In genomic region chr4:45406397-45406796, GRCm38 (mm10) we compare ENCODE assay signal across 8 mouse cellular contexts. TPM values are rescaled to one million over a fixed set of nuclear protein-coding genes. Genes with fewer than 3 reads are reported as not detected.
DNase-seq lines count a peak whose midpoint lies in the region; ATAC-seq lines count a peak whose summit lies in the region.

No protein-coding gene starts in this region.

- H3K4me3 ChIP-seq in neural tube, embryonic 11.5 days (ENCODE audit: low read depth, low read length), result peak overlapping the region; percentile 16; the same call in 1 of the 2 replicates
- H3K4me3 ChIP-seq in liver, embryonic 16.5 days (ENCODE audit: low read depth, low read length), result peak overlapping the region; percentile 85

- no peaks in the 10 kb centered on the region for H3K27me3 ChIP-seq in neural tube, embryonic 11.5 days (ENCODE audit: control insufficient read depth, insufficient read depth, low read length)
- H3K27me3 ChIP-seq in liver, embryonic 16.5 days (ENCODE audit: control insufficient read depth, insufficient read depth, low read depth, low read length), result peaks cover 7% of the 10 kb centered on the region; the same call in 1 of the 2 replicates

- peak overlapping the region; percentile 74 for H3K4me2 ChIP-seq in neural tube, embryonic 11.5 days (ENCODE audit: low read depth)
- H3K4me2 ChIP-seq in liver, embryonic 16.5 days (ENCODE audit: low read depth, low read length), result peak overlapping the region; percentile 98

- peak; percentile 21 for DNase-seq in adrenal gland, adult 2 months
- DNase-seq in adrenal gland, adult (ENCODE audit: inconsistent age in 2 of 2, low spot score in 1 of 2), result no peak
- no peak for DNase-seq in neural tube, embryonic 11.5 days (ENCODE audit: low spot score)
- DNase-seq in neural tube, embryonic 10.5 days (ENCODE audit: extremely low spot score, low spot score), result no peak
- no peak for DNase-seq in spleen, postnatal 4 days (ENCODE audit: low spot score in 2 of 2)
- no peak for DNase-seq in urinary bladder, adult 2 months (ENCODE audit: low spot score)
- no peak for DNase-seq in gastrocnemius, adult 18-20 months (ENCODE audit: low spot score)

- H3K27ac ChIP-seq in neural tube, embryonic 11.5 days (ENCODE audit: low read depth, low read length), result no peak overlapping the region
- H3K27ac ChIP-seq in liver, embryonic 16.5 days (ENCODE audit: low read length), result peak overlapping the region; percentile 97

- 0 out of 2 replicates have a peak overlapping the region, but pooled peaks have one; percentile 10 for H3K9ac ChIP-seq in neural tube, embryonic 11.5 days (ENCODE audit: low read length)
- peak overlapping the region; percentile 99 for H3K9ac ChIP-seq in liver, embryonic 16.5 days (ENCODE audit: low read depth, low read length)

- 69% methylated on average over 7 of the region's 7 CpGs for WGBS in neural tube, embryonic 11.5 days
- WGBS in liver, embryonic 16.5 days (ENCODE audit: insufficient replicate concordance), result 74% methylated on average over 7 of the region's 7 CpGs

- H3K4me1 ChIP-seq in neural tube, embryonic 11.5 days (ENCODE audit: control insufficient read depth, insufficient read depth, low read length), result peaks cover 18% of the 10 kb centered on the region
- H3K4me1 ChIP-seq in liver, embryonic 16.5 days (ENCODE audit: control insufficient read depth, low read depth, low read length), result peaks cover 58% of the 10 kb centered on the region

- no peaks in the 10 kb centered on the region for H3K9me3 ChIP-seq in neural tube, embryonic 11.5 days (ENCODE audit: control insufficient read depth, low read length)
- H3K9me3 ChIP-seq in liver, embryonic 16.5 days (replicated peaks; ENCODE audit: control insufficient read depth, low read length), result no peaks in the 10 kb centered on the region

- no peak for ATAC-seq in neural tube, embryonic 11.5 days (ENCODE audit: insufficient read depth, low FRiP score, low TSS enrichment)
- ATAC-seq in liver, embryonic 16.5 days (ENCODE audit: low read depth), result no peak

- H3K36me3 ChIP-seq in neural tube, embryonic 11.5 days (ENCODE audit: control insufficient read depth, insufficient read depth, low read length), result peaks cover 4% of the 10 kb centered on the region; the same call in 1 of the 2 replicates
- H3K36me3 ChIP-seq in liver, embryonic 16.5 days (ENCODE audit: control insufficient read depth, insufficient read depth), result peaks cover 20% of the 10 kb centered on the region

RNA-seq across cellular contexts. Expression of gene Slc25a51, which starts 2.2 kb away (rescaled TPM):
- 100 to 1,000 TPM; 298 to 434 TPM for total RNA-seq in adrenal gland, adult 2 months (2021)
- 136 and 197 TPM in 2 replicates for polyA plus RNA-seq in adrenal gland, adult 2 months (2012; rRNA removed)
- polyA plus RNA-seq in neural tube, embryonic 11.5 days (2014; fragmentation: Nextera tagmentation; extraction: Ambion mirVana), result 72.7 and 82.2 TPM in 2 replicates
- polyA plus RNA-seq in liver, embryonic 16.5 days (2015; fragmentation: Nextera tagmentation; extraction: Ambion mirVana), result 76.1 and 79.3 TPM in 2 replicates
- polyA plus RNA-seq in urinary bladder, adult 2 months (2012; rRNA removed), result 67.1 and 71.5 TPM in 2 replicates
- total RNA-seq in gastrocnemius, adult 18-20 months (2021), result 10 to 100 TPM; 90.9 to 92.9 TPM
